Mouse (Mus musculus) activated CD4-positive, CD25-positive, alpha-beta regulatory T cell, adult 4 months (primary cell): ENCODE measurements around the gene Apba1. TPM values are rescaled to one million over a fixed set of nuclear protein-coding genes. Genes with fewer than 3 reads are reported as not detected.

Experiments
- ATAC-seq: one replicate; pipeline ENCODE4 v1.8.0; 2017
- polyA plus RNA-seq, 2 experiments: library from polyadenylated mRNA; unstranded; fragments of 100-300 nt; shearing (Covaris generic); gene quantifications; one replicate each; pipeline ENCODE4 v1.2.1; 2017

Apba1 gene
- polyA plus RNA-seq, 2 experiments from 2014 or later, result not detected

DNA sequence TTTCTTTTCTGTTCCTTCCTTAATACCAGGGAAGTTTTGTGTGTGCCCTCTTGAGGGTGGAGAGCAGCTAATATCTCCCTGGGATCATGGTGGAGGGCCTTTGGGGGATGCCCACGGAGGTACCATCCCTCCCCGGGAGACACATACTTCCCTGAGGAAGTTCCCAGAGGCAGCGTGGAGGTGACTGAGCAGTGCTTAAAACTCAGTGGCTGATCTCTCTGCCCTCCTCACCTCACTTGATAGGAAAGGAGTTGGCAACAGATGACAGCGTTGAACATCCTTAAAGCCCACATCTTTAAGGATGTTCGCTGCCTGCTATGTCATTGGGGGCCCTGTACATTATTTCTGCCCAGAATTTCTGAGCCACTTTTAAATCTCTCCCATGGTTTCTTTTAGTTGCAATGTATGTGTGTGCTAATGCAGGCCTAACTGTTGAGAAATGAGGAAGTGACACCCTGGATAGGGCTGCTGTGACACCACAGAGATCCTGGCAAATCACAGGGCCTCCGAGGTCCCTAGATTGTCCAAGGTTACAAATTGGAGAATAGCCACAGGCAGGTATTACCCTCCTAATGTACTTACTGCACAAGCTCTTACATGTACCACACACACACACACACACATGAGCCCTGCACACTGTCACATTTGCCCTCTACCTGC, 187.5 kb downstream of the Apba1 start:
- no peak for ATAC-seq

DNA sequence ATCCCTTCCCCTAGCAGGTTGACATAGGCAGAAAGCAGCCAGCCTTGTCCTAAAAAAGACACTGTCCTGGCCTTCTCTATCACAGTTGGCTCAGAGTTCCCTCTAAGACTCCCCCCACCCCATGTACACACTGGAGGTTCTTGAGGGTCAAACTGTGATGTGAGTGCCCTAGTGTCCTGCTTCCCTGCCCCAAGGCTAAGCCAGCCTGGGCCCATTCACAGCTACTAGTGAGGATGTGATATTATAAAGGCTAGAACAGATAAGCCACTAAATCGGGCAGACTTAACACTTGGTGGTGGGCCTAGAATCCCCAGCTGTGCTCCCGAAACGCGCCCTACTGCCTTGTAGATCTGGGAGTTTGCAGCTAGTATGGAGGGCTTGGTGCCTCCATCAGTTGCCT, 188.1 kb downstream of the Apba1 start:
- ATAC-seq, result no peak

DNA sequence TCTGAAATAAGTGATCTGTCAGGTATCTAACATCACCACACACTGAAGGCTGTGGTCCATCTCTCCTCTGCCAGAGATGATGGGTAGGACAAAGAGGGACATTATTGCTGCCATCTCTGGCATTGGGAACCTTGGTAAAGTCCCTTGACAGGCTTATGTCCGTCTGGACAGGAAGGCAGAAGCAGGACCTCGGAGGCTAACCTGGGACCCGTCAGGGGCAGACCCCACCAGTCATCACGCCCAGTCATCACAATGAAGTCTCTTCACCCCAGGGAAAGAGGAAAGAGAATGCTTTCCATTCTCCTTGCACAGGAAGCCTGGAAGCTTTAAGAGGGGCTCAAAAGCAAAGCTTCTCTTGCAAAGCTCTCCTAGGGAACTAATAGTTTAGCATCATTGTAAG, 189.2 kb downstream of the Apba1 start:
- no peak for ATAC-seq

DNA sequence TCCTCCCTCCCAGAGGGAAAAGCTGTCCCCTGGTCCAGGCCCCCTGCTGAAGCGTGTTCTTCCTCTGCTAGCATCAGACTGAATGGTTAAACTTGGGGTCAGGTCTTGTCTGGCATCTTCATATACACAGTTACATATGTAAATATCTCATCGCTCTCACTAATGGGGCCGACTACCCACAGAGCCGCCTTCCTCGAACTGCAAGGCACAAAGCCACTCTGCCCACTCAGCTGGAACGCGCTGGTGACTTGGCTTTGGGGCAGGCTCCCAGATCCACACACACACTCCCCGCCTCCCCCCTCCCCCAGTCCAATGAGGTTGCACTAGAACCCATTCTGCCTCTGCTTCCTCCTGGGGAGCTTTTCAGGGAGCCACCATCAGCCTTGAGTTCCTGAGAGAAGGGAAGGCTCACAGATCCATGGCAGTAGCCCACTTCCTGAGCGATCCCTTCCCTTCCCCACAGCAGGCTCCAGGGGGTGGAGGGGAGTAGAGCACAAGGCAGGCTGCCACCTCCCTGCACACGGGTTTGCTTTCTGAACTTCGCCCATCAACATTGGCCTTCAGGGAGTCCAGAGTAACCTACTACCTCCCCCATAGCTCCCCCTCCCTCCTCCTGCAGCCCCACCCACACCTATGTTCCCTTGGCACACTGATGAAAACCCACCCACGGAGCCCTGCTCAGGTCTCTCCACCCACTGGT, 189.8 kb downstream of the Apba1 start:
- ATAC-seq, result no peak

DNA sequence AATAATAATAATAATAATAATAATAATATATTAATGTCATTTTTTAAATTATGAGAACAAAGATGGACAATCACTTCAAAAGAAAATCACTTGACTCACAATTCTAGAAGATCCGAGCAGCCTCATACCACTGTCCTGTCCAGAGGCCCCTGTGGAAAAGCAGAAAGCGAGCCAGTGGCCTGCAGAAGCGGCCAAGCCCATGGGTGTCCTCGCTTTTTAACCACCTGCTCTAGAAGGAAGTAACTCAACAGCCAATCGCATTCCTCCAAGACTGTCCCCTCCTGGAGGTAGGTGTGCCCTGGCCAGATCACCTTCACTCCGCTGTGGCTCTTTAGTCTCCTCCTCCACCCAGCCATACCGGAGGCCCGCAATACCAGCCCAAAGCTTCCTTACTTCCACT, 196.8 kb downstream of the Apba1 start:
- ATAC-seq, result no peak

DNA sequence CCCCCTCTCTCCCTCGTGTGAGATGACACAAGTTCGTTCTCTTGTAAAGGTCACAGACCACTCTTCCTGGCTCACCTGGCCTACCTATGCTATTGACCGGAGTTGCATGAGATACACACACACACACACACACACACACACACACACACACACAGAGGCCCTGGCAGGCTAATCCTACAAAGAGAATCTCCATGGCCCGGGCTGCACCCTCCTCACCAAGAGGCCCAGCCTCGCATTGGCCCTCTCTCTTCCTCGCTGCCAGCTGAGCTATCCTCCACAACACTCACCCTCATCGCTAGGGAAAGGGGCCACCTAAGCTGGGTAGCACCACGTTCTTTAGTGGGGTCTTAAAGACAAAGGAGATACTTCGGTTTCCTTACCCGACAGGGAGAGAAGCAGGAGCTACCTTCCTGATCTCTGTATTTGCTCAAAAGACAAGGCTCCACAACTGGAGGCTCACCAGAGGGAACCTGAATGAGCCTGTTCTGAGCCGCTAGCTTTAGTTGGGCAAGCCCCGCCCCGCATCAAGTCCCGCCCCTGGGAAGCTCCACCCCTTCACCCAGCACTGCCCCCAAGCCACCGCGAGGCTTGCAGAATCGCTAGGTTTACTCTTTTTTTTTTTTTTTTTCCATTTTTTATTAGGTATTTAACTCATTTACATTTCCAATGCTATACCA, 197.8 kb downstream of the Apba1 start:
- ATAC-seq, result no peak

DNA sequence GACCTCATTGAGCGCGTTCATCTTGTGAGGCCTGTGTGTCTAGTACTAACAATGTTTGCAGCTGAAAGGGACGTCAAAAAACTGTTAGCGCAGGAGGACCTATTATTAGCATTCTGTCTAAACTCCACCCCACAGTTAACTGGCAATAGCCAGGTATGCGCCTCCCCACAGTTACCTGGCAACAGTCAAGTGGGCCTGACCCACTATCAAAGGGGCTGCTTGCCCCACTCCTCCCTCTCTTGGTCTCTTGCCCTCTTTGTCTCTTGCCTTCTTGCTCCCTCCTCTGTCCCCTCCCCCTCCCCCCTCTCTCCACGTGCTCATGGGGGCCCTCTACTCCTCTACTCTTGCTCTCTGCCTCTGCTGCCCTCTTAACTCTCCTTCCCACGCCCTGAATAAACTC, 198.9 kb downstream of the Apba1 start:
- no peak for ATAC-seq

DNA sequence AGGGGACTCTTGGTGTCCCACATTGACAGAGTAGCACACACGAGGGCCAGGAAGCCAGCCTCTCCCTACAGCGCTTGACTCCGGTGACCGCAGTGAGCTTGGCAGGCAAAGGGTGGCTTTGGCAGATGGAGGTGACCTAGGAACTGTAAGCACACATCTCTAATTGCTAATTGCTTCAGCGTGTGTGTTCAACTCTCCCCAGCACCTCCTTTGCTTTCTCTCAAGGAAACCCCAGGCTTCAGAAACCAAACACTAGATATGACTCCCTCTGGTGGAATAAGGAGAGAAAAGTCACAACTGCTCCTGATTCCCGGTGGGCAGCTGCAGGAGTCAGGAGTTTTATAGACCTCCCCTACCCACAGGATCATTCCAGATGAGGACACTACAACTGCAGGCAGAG, 200.2 kb downstream of the Apba1 start:
- ATAC-seq, result no peak

DNA sequence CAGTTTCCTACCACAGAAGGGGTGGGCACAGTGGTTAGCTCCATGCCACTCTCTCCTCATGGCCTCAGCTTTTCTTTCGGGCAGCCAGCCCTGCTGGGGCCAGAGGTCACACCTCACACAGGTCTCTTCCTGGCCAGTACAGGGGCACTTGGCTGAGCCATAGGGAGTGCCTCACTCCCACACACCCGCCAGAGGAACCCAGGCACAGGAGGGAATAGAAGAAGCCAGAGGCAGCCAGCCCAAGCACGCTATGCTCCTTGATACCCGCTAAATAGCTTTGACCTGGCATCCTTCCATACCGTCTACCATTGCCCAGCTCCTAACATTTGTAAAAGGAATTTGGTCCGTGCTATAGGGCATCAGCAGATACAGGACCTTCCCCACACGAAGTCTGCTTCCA, 201.2 kb downstream of the Apba1 start:
- ATAC-seq, result no peak

DNA sequence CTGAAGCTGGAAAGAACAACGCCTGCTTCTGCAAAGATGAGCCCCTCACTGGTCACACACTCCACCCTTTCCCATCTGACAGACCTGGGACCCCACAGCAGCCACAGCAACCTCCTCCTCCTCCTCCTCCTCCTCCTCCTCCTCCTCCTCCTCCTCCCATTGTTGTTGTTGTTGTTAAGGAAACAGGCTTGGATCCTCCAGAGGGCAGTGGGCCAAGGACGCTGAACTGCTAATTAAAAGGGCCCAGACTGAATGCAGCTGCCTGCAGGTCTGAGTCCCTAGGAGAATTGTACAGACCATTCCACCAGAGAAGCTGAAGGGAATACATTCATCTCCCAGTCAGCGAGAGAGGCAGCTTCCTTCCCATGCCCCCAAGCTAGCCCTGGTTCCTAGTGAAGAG, 201.6 kb downstream of the Apba1 start:
- no peak for ATAC-seq

DNA sequence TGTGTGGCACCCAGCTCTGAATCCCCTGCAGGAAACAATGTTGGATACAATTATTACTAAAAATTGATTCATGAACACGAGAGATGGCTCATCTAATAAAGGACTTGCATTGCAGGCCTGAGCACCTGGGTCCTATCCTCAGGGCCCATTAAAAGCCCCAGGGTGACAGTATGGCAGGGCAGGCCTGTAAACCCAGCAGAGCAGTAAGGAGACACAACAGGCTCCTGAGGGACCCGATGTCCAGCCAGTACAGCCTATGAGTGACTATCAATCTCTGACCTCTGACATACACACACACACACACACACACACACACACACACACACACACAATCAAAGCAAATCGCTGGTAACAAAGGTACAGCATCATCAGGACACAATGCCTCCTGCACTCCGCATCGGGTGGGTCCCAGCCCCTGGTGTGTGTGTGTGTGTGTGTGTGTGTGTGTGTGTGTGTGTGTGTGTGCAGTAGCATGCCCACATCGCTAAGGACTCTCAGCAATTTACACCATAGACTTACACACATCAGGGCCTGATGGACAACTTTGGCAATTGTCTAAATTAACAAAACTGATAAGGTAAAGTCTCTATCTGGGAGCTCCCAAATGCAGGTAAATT, 202.3 kb downstream of the Apba1 start:
- ATAC-seq, result no peak

DNA sequence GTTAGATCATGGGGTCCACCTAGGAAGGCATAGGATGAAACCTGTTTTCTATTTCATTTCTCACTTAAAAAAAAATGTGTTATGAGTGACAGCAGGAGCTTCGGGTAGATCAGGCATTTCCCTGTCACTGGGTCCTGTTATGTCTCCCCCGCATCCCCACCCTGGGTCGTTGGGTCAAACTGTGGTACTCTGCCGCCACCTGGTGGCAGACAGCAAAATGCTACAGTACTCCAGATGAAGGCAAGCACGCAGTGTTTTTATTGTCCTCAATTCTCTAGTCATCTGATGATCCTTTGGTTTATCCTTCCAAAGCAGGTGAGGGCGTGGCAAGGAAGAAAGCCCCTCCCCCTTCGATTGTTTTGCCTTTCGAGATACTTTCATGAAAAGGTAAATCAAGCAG, 202.8 kb downstream of the Apba1 start:
- no peak for ATAC-seq

DNA sequence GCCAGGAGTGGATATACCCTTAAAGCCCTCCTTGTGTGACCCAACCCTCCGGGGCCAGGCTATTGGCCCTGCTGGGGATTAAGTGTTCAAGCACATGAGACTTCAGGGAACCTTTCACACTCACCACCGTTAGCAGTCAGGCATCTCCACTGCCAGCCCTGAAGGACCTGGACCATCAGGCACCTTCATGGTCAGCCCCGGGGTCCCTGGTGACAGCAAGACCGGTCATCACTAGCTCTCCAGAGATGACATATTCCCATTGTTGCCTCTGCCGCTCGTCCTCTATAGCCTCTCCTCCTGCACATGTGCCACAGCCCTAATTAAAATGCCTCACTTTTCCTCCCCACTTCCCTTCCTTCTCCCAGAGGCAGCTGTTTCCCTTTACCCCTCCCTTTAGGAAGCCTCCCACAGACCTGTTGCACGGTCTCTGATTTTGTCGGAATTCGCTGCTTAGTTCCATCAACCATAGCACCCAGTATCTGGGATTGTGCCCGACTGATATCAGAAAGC, 205.8 kb downstream of the Apba1 start:
- ATAC-seq, result no peak

DNA sequence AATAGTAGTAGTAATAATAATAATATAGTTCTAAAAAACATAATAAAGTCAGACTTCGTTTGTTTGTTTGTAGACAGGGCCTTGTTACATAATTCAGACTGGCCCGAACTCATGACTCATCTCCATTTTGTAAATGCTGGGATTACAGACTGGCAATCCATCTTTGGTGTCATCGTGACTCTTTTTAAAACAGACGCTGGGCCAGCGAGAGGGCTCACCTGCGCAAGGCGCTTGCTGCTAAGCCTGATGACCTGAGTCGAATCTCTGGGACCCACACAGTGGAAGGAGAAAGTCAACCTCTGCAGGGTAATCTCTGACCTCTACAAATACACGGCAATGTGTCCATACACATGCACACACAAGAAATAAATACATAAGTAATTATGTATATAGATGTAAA, 207.7 kb downstream of the Apba1 start:
- ATAC-seq, result no peak

DNA sequence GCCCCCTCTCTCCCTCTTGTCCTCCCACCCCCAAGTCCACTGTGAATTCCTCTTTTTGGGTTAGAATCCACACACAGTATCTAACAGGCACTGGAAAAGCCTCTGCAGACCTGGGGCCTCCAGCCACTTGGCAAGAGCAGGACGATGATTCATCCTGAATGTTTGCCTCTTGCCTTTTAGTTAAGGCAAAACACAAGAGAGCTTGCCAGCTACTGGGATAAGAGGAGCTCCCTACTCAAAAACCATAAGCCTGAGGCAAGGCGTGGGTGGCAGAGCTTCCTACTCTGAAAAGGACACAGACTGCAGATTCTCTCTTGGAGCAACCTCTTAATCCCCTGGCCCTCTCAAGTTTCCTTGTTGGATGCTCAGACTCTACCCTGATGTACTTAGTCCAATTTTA, 208.5 kb downstream of the Apba1 start:
- ATAC-seq, result no peak

DNA sequence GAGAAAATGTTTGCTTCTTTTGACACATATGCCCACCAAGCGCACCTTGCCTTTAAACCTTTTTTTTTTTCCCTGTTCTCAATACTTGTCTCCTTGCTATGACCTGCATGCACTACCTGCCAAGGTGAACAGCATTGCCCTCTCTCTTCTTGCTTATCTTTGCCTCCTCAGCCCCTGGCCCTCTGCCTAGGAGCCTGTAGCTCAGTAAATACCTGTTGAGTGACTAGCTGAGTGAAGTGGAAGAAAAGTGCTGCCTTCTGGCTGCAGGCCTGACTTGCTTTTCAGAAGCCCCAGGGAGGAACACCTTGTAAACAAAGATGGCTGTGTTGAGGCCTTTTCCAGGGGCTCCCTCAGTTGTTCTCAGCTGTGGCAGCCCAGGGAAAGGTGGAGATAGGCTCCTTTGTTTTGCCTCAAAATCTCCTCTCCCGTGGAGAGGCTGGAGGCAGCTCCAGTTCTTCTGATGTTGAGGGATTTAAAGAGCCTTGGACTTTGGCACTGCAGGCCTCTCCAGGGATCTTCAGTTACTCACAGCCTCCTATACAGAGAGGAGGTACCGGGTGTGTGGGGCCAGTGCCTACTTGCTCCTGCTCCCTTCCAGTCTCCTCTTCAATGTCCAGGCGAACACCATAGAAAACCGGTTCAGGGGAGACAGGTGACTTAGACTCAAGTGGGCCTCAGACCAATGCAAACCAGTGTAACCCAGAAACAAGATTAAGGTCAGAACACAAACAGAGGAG, 209.6 kb downstream of the Apba1 start:
- ATAC-seq, result no peak

DNA sequence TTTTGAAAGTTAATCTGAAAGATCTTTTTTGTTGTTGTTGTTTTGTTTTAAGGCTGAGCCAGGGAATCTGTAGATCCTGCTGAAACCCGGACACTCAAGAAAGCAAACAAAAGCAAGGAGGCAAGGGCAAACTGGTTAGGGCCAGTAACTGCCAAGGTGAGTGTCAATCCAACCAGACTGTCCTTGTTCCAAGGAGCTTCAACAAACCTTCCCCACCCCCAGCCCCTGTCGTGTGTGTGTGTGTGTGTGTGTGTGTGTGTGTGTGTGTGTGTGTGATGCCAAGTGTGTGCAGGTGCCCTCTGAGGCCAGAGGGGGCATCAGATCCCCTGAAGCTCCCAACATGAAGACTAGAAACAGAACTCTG, 210.2 kb downstream of the Apba1 start:
- no peak for ATAC-seq

DNA sequence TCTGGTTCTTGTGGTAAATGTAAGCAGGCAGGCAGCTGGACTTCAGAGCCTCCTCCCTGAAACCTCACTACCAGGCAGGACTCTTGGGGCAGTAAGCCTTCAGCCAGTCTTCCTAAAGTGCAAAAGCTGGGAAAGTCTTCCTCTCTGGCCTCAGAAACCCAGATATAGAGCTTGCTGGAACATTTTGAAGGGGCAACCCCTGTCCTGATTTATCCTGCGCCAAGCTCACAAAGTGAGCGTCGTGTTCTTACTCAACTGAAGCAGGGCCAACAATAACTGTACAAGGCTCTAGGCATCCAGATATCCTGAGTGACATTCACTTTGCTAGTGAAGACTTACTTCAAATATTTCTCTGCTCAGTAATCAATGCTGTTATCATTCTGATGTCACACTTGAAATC, 211.7 kb downstream of the Apba1 start:
- no peak for ATAC-seq

DNA sequence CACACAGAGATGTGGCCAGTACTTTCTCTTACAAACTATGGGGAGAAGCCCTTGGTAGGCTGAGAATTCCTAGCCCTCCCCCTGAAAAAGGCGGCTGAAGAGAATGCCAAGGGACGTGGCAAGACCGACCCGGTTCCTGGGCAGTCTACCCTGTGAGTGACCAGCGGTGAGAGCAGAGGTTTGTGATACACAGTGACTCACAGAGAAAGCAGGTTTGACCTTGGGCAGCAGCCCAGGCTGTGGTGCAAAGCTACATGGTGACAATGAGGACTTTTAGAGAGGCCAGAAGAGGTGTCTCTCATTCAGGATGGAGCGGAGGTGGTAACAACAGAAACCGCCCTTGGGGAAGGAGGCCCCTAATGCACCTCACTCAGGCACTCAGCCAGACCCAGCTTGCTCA, 212.7 kb downstream of the Apba1 start:
- no peak for ATAC-seq

DNA sequence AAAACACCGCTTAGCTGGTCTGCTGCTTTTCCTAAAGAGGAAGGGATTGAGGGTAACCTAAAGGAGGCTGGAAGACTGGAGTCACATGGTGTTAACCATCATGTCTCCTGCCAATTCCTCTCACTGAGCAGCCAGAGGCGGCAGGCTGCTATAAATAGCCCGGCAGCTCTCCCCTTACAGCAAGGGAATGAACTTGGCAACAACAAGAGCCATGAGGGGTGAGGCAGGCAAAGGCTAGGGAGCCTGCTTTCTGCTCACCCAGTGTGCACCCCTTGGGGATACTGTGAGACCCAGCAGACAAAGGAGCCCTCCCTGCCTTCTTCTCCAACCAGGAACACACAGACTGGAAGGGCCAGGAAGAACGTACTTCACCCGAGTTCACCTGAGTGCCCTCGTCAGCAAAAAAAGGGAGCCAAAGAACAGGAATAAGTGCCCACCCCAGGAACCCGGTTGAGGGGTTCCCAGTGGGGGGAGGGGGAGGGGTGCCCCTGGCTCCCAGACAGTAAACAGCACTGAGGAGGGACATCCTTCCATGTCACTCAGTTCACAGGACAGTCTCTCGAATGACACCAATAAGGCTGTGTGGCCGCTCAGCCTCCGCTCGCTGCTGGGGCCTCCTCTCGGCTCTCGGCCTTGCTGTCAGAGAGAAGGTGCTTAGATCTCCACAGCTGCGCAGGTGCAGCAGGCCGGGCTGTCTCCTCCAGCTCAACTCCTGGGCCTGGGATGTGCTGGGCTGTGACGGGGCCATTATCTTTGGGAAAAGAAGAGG, 214.4 kb downstream of the Apba1 start:
- ATAC-seq, result no peak

DNA sequence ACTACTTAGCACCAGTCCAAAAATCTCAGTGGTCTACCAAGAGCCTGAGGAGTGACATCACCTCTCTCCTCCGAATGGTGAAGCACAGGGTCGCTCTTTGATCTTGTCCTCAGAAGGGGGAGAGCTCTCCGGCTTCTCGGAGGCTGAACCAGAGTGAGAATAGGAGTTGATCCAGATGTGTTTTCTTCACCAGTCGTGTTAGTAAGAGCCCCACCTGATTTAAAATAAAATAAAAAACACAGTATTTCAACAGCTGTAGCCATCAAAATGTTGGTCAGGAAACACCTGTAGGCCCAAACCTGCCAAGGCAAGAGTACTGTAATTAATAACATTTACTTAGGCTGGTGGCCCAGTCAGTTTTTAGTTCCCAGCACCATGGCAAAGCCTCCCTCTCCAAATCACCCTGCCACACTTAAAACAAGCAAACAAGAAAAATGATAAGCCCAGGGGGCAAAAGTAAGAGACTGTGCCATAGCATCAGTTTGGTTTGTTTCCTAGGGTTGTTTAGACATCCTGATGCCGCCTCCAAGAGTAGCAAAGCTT, 219.3 kb downstream of the Apba1 start:
- ATAC-seq, result no peak

DNA sequence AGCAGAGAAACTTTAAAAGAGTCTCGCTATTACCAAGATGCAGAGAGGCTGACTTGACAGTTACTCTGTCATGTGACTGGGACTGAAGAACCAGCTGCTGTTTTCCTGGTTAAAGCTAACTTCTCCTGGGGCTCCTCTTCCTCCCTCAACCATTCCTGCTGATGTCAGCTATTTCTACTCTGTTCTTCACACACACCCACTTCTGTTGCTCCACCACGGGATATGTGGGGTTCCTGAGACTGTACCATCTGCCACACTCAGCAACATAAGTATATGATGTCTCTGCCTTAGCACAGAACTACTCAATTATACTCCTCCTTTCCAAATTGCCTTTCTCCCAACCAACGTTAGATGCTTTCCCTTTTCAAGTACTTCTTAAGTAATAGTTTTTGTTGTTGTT, 221.9 kb downstream of the Apba1 start:
- no peak for ATAC-seq
